ENCODE assay signal across 8 mouse cellular contexts in the genomic region with DNA sequence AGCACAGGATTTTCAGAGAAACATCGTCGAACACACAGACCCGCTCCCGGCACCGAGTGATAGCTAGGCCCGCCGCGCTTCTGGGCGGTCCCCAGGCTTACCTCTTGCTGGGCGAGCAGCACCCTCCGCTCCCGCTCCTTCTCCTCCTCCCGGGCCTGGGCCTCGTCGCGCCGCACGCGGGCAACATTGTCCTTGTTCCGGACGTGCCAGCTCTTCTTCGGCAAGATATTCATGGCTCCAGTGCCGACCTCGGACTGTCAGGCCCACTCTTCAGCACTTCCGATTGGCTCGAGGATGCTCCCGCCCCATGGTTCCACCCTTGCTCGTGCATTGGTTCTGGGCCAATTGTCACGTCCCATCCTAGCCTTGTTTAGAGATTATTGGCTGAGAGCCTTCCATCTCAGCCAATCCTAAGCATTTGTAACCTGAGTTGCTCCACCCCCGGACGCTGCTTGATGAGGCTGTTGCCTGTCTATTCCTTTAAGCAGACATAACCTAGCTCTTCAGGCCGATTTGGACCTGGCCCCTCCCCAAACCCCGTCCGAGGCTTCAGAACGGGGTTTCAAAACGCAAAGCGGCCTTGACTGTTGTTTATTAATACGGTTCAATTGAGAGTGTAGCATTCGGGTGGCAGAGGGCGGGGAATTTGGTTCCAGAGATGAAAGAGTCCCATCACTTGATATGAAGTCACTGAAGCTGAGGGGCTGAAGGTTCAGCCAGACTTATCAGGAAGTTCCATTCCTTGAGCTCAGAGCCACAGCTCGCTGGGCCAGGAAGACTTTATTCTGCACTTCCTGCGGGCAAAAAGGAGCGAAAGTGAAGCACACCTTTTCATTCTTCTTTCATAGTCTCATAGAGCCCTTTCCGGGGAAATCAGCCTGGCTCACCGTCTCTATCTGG. TPM values are rescaled to one million over a fixed set of nuclear protein-coding genes. Genes with fewer than 3 reads are reported as not detected.
DNase-seq lines count a peak whose midpoint lies in the region; ATAC-seq and TF ChIP-seq lines count a peak whose summit lies in the region.

A gene (minus strand): TSS at position 626 of the 900 bp plus-strand sequence.

- no peak for TF ChIP-seq CTCF in kidney, adult 2 months (conservative IDR thresholded peaks at IDR 0.05; ENCODE audit: insufficient read depth, insufficient read length, low read depth, low read length)
- TF ChIP-seq CTCF in spleen, adult 2 months (IDR thresholded peaks at IDR 0.05; ENCODE audit: extremely low read depth, insufficient read depth, insufficient read length, insufficient replicate concordance), result no peak

- peak within 1 kb of the TSS; percentile 74 for H3K4me3 ChIP-seq in embryonic facial prominence, embryonic 13.5 days
- H3K4me3 ChIP-seq in kidney, adult 2 months (ENCODE audit: insufficient read depth, low read depth, low read length), result peak within 1 kb of the TSS; percentile 87
- peak within 1 kb of the TSS; percentile 63 for H3K4me3 ChIP-seq in limb, embryonic 12.5 days (replicated peaks)
- peak within 1 kb of the TSS; percentile 75 for H3K4me3 ChIP-seq in midbrain, embryonic 15.5 days
- H3K4me3 ChIP-seq in spleen, adult 2 months (ENCODE audit: extremely low read depth, insufficient read depth, insufficient read length), result peak within 1 kb of the TSS; percentile 86

- peaks cover 28% of the 10 kb centered on the region for H3K36me3 ChIP-seq in embryonic facial prominence, embryonic 13.5 days
- H3K36me3 ChIP-seq in kidney, adult 2 months (ENCODE audit: control insufficient read depth, insufficient read depth, low read length), result no peaks in the 10 kb centered on the region; the same call in 1 of the 2 replicates
- peaks cover 29% of the 10 kb centered on the region for H3K36me3 ChIP-seq in limb, embryonic 12.5 days
- peaks cover 21% of the 10 kb centered on the region; the same call in 1 of the 2 replicates for H3K36me3 ChIP-seq in midbrain, embryonic 15.5 days (replicated peaks)
- peaks cover 15% of the 10 kb centered on the region for H3K36me3 ChIP-seq in spleen, adult 2 months (ENCODE audit: control insufficient read depth, insufficient read depth, low read length)

- peak within 1 kb of the TSS; percentile 70 for H3K4me2 ChIP-seq in embryonic facial prominence, embryonic 13.5 days
- H3K4me2 ChIP-seq in limb, embryonic 12.5 days, result peak within 1 kb of the TSS; percentile 73
- H3K4me2 ChIP-seq in midbrain, embryonic 15.5 days, result peak within 1 kb of the TSS; percentile 67

- peak within 1 kb of the TSS; percentile 90 for H3K27ac ChIP-seq in embryonic facial prominence, embryonic 13.5 days
- H3K27ac ChIP-seq in kidney, adult 2 months (ENCODE audit: insufficient read depth, low read depth, low read length), result peak within 1 kb of the TSS; percentile 87
- H3K27ac ChIP-seq in limb, embryonic 12.5 days, result peak within 1 kb of the TSS; percentile 69
- H3K27ac ChIP-seq in midbrain, embryonic 15.5 days, result peak within 1 kb of the TSS; percentile 80
- peak within 1 kb of the TSS; percentile 85 for H3K27ac ChIP-seq in spleen, adult 2 months (ENCODE audit: insufficient read depth, low read length)

- no peaks in the 10 kb centered on the region for H3K9me3 ChIP-seq in embryonic facial prominence, embryonic 13.5 days
- no peaks in the 10 kb centered on the region for H3K9me3 ChIP-seq in limb, embryonic 12.5 days
- no peaks in the 10 kb centered on the region for H3K9me3 ChIP-seq in midbrain, embryonic 15.5 days

- 4% methylated on average over 45 of the region's 45 CpGs for WGBS in embryonic facial prominence, embryonic 13.5 days
- 3% methylated on average over 45 of the region's 45 CpGs for WGBS in kidney, adult 2 months
- WGBS in limb, embryonic 12.5 days, result 4% methylated on average over 45 of the region's 45 CpGs
- WGBS in midbrain, embryonic 15.5 days, result 4% methylated on average over 45 of the region's 45 CpGs
- 2% methylated on average over 45 of the region's 45 CpGs for WGBS in spleen, adult 2 months

- peaks cover 23% of the 10 kb centered on the region for H3K4me1 ChIP-seq in embryonic facial prominence, embryonic 13.5 days
- H3K4me1 ChIP-seq in kidney, adult 2 months (ENCODE audit: control insufficient read depth, insufficient read depth, low read length), result peaks cover 7% of the 10 kb centered on the region; the same call in 1 of the 2 replicates
- peaks cover 17% of the 10 kb centered on the region; the same call in 1 of the 2 replicates for H3K4me1 ChIP-seq in limb, embryonic 12.5 days (replicated peaks)
- peaks cover 22% of the 10 kb centered on the region for H3K4me1 ChIP-seq in midbrain, embryonic 15.5 days
- no peaks in the 10 kb centered on the region; the same call in 1 of the 2 replicates for H3K4me1 ChIP-seq in spleen, adult 2 months (ENCODE audit: control insufficient read depth, insufficient read depth, insufficient read length)

- peak; percentile 96 for TF ChIP-seq POLR2A in kidney, adult 2 months (IDR thresholded peaks at IDR 0.05; ENCODE audit: low read depth, low read length)
- TF ChIP-seq POLR2A in spleen, adult 2 months (IDR thresholded peaks at IDR 0.05; ENCODE audit: low read depth, low read length), result peak; percentile 76

- DNase-seq in 3134 (ENCODE audit: extremely low read depth, insufficient read length, low spot score), result peak; percentile 90
- DNase-seq in adrenal gland, postnatal 36 days, result peak; percentile 96 to 98
- DNase-seq in heart, adult 18-20 months, result peak; percentile 98 to 99
- peak; percentile 99 for DNase-seq in kidney, adult 2 months
- DNase-seq in spleen, adult 2 months (ENCODE audit: low read depth in 1 of 2, low spot score in 2 of 2), result peak; percentile 91 to 94

- ATAC-seq in embryonic facial prominence, embryonic 13.5 days (ENCODE audit: insufficient number of reproducible peaks, insufficient read depth, low FRiP score, low TSS enrichment, low read depth), result peak; percentile 97
- ATAC-seq in limb, embryonic 12.5 days (ENCODE audit: insufficient number of reproducible peaks, insufficient read depth, low FRiP score, low TSS enrichment, low read depth), result peak; percentile 98
- ATAC-seq in midbrain, embryonic 15.5 days (replicated peaks), result peak; percentile 99

- H3K9ac ChIP-seq in embryonic facial prominence, embryonic 13.5 days, result peak within 1 kb of the TSS; percentile 87
- peak within 1 kb of the TSS; percentile 66 for H3K9ac ChIP-seq in limb, embryonic 12.5 days (replicated peaks)
- H3K9ac ChIP-seq in midbrain, embryonic 15.5 days, result peak within 1 kb of the TSS; percentile 62

- H3K27me3 ChIP-seq in embryonic facial prominence, embryonic 13.5 days, result no peaks in the 10 kb centered on the region
- H3K27me3 ChIP-seq in kidney, adult 2 months (replicated peaks; ENCODE audit: control insufficient read depth, insufficient read depth, low read length), result no peaks in the 10 kb centered on the region
- no peaks in the 10 kb centered on the region for H3K27me3 ChIP-seq in limb, embryonic 12.5 days
- H3K27me3 ChIP-seq in midbrain, embryonic 15.5 days (replicated peaks), result no peaks in the 10 kb centered on the region
- H3K27me3 ChIP-seq in spleen, adult 2 months (ENCODE audit: control insufficient read depth, insufficient read depth, low read length), result no peaks in the 10 kb centered on the region

RNA-seq across cellular contexts. Expression of the gene that starts here (rescaled TPM):
- 10 to 100 TPM; 14.0 to 15.0 TPM for total RNA-seq in adrenal gland, postnatal 36 days (2021)
- 20.0 and 20.6 TPM in 2 replicates for polyA plus RNA-seq in embryonic facial prominence, embryonic 13.5 days (2015; fragmentation: Nextera tagmentation; extraction: Ambion mirVana)
- total RNA-seq in heart, adult 18-20 months (2021), result 10 to 100 TPM; 12.6 to 12.7 TPM
- 5.5 and 6.8 TPM in 2 replicates for polyA plus RNA-seq in kidney, adult 2 months (2012; rRNA removed)
- polyA plus RNA-seq in limb, embryonic 12.5 days (2016; fragmentation: Nextera tagmentation; extraction: Ambion mirVana), result 19.5 and 20.7 TPM in 2 replicates
- polyA plus RNA-seq in midbrain, embryonic 15.5 days (2015; fragmentation: Nextera tagmentation; extraction: Ambion mirVana), result 13.7 and 15.6 TPM in 2 replicates
- polyA plus RNA-seq in spleen, adult 2 months (2012; rRNA removed), result 1.8 and 2.3 TPM in 2 replicates

Comparison
In these comparisons a context has a peak if more than half of its experiments do, and no peak if none do; other contexts are left out.
1. Peak in every context shown above with its lines: DNase-seq, ATAC-seq, H3K4me3 ChIP-seq and H3K27ac ChIP-seq.